Mouse (Mus musculus): Measurements from ENCODE around the gene Pea15a. TPM values are rescaled to one million over a fixed set of nuclear protein-coding genes. Genes with fewer than 3 reads are reported as not detected.

Pea15a gene
- polyA plus RNA-seq, 1 experiment from 2014 or later, result 488 TPM

- no peak for ATAC-seq (replicated peaks)
- Histone ChIP-seq H3K9me3 (no peaks in the 10 kb centered on the region), H3K27ac (replicated peaks) (no peak overlapping the region), H3K4me2 (replicated peaks) (no peak overlapping the region), H3K4me1 (no peaks in the 10 kb centered on the region), H3K27me3 (no peaks in the 10 kb centered on the region), H3K4me3 (no peak overlapping the region), H3K36me3 (peaks cover 72% of the 10 kb centered on the region), H3K9ac (replicated peaks) (no peak overlapping the region)
- 67% methylated on average over 4 of the region's 4 CpGs for WGBS
Observed at GRCm38 (mm10) chr1:172188891-172189290, 17.7 kb downstream of the Pea15a start.

DNA sequence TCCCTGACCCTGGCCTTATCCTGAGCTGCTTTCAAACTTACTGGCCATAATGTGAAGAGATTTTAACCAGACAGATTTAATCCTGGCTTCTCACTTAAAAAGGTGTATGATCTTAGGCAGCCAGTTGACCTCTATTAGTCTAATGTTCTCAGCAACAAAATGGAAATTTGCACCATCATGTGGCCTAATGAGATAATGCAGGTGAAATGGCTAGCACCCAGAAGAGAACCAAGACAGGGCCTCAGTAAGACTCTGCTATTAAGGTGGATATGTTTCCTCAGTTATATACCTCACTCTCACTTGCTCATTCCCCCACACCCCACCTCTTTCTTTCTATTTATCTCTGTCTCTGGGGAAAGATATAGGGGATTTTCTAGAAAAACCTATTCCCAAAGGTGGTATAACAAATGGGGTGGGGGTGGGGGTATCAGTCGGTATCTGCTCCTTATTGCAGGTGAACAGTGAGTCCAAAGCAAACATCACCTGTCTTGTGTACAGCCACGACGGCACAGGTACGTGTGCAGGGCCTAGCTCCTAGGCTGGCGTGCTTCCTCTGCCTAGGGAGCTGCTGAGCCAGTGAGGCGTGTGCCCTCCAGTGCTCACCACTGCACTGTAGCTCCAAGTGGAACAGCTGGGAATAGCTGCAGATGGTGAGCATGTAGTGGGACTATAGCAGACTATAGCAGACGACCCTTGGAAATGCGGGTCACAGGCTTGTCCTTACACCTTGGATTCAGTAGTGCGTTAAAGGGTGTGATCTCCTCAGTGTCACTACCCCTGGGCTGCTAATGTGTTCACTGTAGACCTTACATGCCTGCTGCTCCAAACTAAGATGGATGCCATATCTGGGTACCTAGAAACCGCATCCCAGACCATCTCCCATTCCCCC is 20.0 kb downstream of the Pea15a start:
- no peak overlapping the region for H3K9ac ChIP-seq (replicated peaks)
- no peak for ATAC-seq (replicated peaks)
- no peak overlapping the region for H3K27ac ChIP-seq (replicated peaks)
- H3K9me3 ChIP-seq, result no peaks in the 10 kb centered on the region
- peaks cover 66% of the 10 kb centered on the region for H3K36me3 ChIP-seq
- no peak overlapping the region for H3K4me3 ChIP-seq
- 94% methylated on average over 10 of the region's 10 CpGs for WGBS
- no peaks in the 10 kb centered on the region for H3K4me1 ChIP-seq
- H3K27me3 ChIP-seq, result no peaks in the 10 kb centered on the region
- no peak overlapping the region for H3K4me2 ChIP-seq (replicated peaks)

- no peak overlapping the region for H3K4me3 ChIP-seq
- H3K4me1 ChIP-seq, result no peaks in the 10 kb centered on the region
- H3K27ac ChIP-seq (replicated peaks), result no peak overlapping the region
- peaks cover 65% of the 10 kb centered on the region for H3K36me3 ChIP-seq
- H3K4me2 ChIP-seq (replicated peaks), result no peak overlapping the region
- H3K9me3 ChIP-seq, result no peaks in the 10 kb centered on the region
- no peaks in the 10 kb centered on the region for H3K27me3 ChIP-seq
- no peak overlapping the region for H3K9ac ChIP-seq (replicated peaks)
- no peak for ATAC-seq (replicated peaks)
Observed at GRCm38 (mm10) chr1:172183915-172184314, 22.7 kb downstream of the Pea15a start.

DNA sequence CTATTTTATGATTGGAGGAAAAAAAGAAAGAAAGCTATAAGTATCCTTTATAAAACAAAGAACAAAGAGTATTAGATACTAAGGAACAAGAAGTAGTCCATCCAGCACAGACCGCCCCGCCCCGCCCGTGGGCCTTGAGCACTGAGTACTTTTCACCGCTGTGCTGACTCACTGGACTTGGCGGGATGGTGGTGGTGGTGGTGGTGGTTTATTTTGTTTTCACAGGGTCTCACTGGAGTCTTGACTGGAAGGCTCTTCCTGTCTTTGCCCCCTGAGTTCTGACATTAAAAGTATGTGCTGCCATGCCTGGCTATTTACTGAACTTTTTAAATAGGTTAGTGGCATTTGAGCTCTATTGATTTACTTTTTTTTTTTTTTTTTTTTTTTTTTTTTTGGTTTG is 23.5 kb downstream of the Pea15a start:
- H3K9me3 ChIP-seq, result no peaks in the 10 kb centered on the region
- no peak overlapping the region for H3K9ac ChIP-seq (replicated peaks)
- H3K4me2 ChIP-seq (replicated peaks), result no peak overlapping the region
- no peaks in the 10 kb centered on the region for H3K27me3 ChIP-seq
- no peak overlapping the region for H3K4me3 ChIP-seq
- no peak for ATAC-seq (replicated peaks)
- H3K36me3 ChIP-seq, result peaks cover 60% of the 10 kb centered on the region
- H3K27ac ChIP-seq (replicated peaks), result no peak overlapping the region
- H3K4me1 ChIP-seq, result no peaks in the 10 kb centered on the region
- 95% methylated on average over 6 of the region's 6 CpGs for WGBS

GRCm38 (mm10) chr1:172181777-172182176 is 24.8 kb downstream of the Pea15a start:
- no peak for ATAC-seq (replicated peaks)
- Histone ChIP-seq H3K9ac (replicated peaks) (no peak overlapping the region), H3K36me3 (peaks cover 54% of the 10 kb centered on the region), H3K27ac (replicated peaks) (no peak overlapping the region), H3K4me2 (replicated peaks) (no peak overlapping the region), H3K27me3 (no peaks in the 10 kb centered on the region), H3K9me3 (no peaks in the 10 kb centered on the region), H3K4me3 (no peak overlapping the region), H3K4me1 (no peaks in the 10 kb centered on the region)
- 93% methylated on average over 3 of the region's 3 CpGs for WGBS

DNA sequence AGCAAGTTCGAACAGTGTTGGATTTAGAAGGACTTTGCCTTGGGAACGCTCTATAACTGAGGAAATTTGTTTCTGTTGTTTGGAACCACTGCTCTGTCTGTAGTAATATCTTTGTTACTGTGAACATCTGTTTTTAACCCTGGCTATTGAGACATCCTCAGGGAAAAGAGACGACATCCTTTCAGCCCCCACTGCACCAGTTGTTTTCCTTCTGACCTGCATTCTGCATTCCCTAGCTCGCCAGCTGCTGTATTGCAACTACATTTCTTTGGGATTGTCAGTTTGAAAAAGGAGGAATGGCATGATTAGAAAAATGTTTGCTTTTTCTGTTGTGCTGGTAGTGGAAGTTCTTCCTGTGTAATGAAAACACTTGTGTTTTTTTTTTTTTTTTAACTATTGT is 25.7 kb downstream of the Pea15a start:
- Histone ChIP-seq H3K36me3 (peaks cover 49% of the 10 kb centered on the region), H3K27ac (replicated peaks) (no peak overlapping the region), H3K4me1 (no peaks in the 10 kb centered on the region), H3K4me3 (no peak overlapping the region), H3K4me2 (replicated peaks) (no peak overlapping the region), H3K9me3 (no peaks in the 10 kb centered on the region), H3K9ac (replicated peaks) (no peak overlapping the region), H3K27me3 (no peaks in the 10 kb centered on the region)
- ATAC-seq (replicated peaks), result no peak
- 80% methylated on average over 4 of the region's 4 CpGs for WGBS

- no peak overlapping the region for H3K4me2 ChIP-seq (replicated peaks)
- no peak for ATAC-seq (replicated peaks)
- peaks cover 58% of the 10 kb centered on the region for H3K36me3 ChIP-seq
- WGBS, result 78% methylated on average over 7 of the region's 7 CpGs
- H3K27me3 ChIP-seq, result no peaks in the 10 kb centered on the region
- no peaks in the 10 kb centered on the region for H3K9me3 ChIP-seq
- H3K4me1 ChIP-seq, result no peaks in the 10 kb centered on the region
- H3K9ac ChIP-seq (replicated peaks), result no peak overlapping the region
- no peak overlapping the region for H3K27ac ChIP-seq (replicated peaks)
- no peak overlapping the region for H3K4me3 ChIP-seq
Observed at GRCm38 (mm10) chr1:172179102-172179501, 27.5 kb downstream of the Pea15a start.

GRCm38 (mm10) chr1:172177791-172178190 is 28.8 kb downstream of the Pea15a start:
- ATAC-seq (replicated peaks), result no peak
- Histone ChIP-seq H3K4me3 (no peak overlapping the region), H3K36me3 (peaks cover 68% of the 10 kb centered on the region), H3K27ac (replicated peaks) (no peak overlapping the region), H3K4me1 (peaks cover 3% of the 10 kb centered on the region; the same call in 1 of the 2 replicates), H3K27me3 (no peaks in the 10 kb centered on the region), H3K9ac (replicated peaks) (no peak overlapping the region), H3K9me3 (no peaks in the 10 kb centered on the region), H3K4me2 (replicated peaks) (no peak overlapping the region)
- 73% methylated on average over 7 of the region's 7 CpGs for WGBS

DNA sequence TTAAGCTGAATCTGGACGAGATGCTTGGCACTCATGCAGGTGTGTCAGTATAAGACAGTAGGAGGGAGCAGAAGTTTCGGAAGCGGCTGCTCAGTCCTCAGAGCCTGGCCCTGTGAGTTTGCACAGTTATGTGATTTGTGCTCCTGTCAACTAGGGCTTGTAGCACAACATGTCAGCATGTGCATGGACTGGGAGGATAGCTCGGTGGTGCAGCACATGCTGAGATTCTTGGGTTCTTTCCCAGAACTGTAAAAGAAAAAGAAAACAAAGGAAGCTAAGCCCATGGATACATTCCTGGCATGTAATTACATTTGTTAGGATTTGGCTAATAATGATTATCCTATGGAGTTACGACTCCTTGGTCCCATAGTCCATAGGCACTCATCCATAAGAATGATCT is 33.4 kb downstream of the Pea15a start:
- Histone ChIP-seq H3K9ac (replicated peaks) (no peak overlapping the region), H3K4me2 (replicated peaks) (no peak overlapping the region), H3K9me3 (no peaks in the 10 kb centered on the region), H3K4me3 (no peak overlapping the region), H3K36me3 (peaks cover 70% of the 10 kb centered on the region), H3K27me3 (no peaks in the 10 kb centered on the region), H3K27ac (replicated peaks) (0 out of 2 replicates have a peak overlapping the region, but pooled peaks have one; percentile 17), H3K4me1 (peaks cover 7% of the 10 kb centered on the region)
- no peak for ATAC-seq (replicated peaks)
- 41% methylated on average over 5 of the region's 5 CpGs for WGBS

DNA sequence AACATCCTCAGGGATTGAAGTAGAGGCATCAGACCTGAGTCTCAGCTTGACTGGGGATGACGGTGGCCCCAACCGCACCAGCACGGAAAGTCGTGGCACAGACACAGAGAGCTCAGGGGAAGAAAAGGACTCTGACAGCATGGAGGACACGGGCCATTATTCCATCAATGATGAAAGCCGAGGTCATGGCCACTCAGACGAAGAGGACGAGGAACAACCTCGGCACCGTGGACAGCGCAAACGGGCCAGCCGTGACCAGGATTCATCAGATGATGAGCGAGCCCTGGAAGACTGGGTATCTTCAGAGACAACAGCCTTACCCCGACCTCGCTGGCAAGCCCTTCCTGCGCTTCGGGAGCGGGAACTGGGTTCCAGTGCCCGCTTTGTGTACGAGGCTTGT is 34.2 kb downstream of the Pea15a start:
- H3K4me1 ChIP-seq, result peaks cover 7% of the 10 kb centered on the region
- no peak overlapping the region for H3K9ac ChIP-seq (replicated peaks)
- H3K27me3 ChIP-seq, result no peaks in the 10 kb centered on the region
- H3K27ac ChIP-seq (replicated peaks), result 0 out of 2 replicates have a peak overlapping the region, but pooled peaks have one; percentile 17
- no peaks in the 10 kb centered on the region for H3K9me3 ChIP-seq
- H3K36me3 ChIP-seq, result peaks cover 72% of the 10 kb centered on the region
- 93% methylated on average over 21 of the region's 21 CpGs for WGBS
- no peak overlapping the region for H3K4me3 ChIP-seq
- H3K4me2 ChIP-seq (replicated peaks), result no peak overlapping the region
- no peak for ATAC-seq (replicated peaks)

DNA sequence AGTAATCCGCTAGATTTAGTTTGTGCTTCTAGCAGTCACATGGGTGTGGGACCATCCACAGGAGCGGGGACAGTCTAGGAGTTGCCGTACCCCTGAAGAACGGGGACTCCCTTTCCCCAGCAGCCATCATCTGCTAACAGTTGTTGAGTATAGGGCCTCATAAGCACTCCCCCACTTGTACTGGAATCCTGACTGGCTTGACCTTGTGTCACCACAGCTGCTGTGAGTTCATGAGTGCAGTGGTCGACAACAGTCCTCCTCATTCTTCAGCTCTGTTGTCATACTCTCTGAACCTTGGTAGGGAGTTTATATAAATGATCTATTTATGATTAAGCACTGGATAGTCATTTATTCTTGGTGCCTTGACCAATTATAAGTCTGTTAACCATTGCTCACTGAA is 36.8 kb downstream of the Pea15a start:
- H3K36me3 ChIP-seq, result peaks cover 66% of the 10 kb centered on the region
- H3K27ac ChIP-seq (replicated peaks), result no peak overlapping the region
- no peak for ATAC-seq (replicated peaks)

DNA sequence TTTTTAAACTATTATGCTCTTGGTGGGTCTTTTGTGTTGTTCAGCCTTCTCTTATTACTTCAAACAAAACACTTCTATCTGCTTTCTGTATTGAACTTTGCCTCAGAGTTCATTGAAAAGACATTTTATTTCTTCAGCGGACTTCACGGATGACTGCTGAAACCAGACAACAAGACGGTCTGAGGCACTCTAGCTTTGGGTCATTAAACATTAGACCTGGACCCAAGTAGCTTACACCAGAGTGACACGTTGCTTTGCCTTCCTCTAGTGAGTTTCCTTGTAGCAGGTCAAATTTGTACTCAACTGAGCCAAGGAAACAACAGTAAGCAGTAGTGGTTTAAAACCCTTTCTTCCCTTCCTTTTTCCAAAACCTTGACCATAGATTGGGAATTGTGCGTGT is 38.7 kb downstream of the Pea15a start:
- H3K4me3 ChIP-seq, result no peak overlapping the region
- WGBS, result 65% methylated on average over 5 of the region's 5 CpGs
- no peaks in the 10 kb centered on the region for H3K27me3 ChIP-seq
- no peaks in the 10 kb centered on the region for H3K9me3 ChIP-seq
- no peak overlapping the region for H3K27ac ChIP-seq (replicated peaks)
- peaks cover 11% of the 10 kb centered on the region for H3K4me1 ChIP-seq
- ATAC-seq (replicated peaks), result no peak
- no peak overlapping the region for H3K9ac ChIP-seq (replicated peaks)
- H3K36me3 ChIP-seq, result peaks cover 48% of the 10 kb centered on the region
- no peak overlapping the region for H3K4me2 ChIP-seq (replicated peaks)

More for the DNA sequence above, 36.8 kb downstream of the Pea15a start:
- H3K9ac ChIP-seq (replicated peaks), result no peak overlapping the region
- no peak overlapping the region for H3K4me2 ChIP-seq (replicated peaks)
- 97% methylated on average over 5 of the region's 5 CpGs for WGBS
- H3K4me1 ChIP-seq, result peaks cover 13% of the 10 kb centered on the region
- no peaks in the 10 kb centered on the region for H3K27me3 ChIP-seq
- no peaks in the 10 kb centered on the region for H3K9me3 ChIP-seq
- no peak overlapping the region for H3K4me3 ChIP-seq

DNA sequence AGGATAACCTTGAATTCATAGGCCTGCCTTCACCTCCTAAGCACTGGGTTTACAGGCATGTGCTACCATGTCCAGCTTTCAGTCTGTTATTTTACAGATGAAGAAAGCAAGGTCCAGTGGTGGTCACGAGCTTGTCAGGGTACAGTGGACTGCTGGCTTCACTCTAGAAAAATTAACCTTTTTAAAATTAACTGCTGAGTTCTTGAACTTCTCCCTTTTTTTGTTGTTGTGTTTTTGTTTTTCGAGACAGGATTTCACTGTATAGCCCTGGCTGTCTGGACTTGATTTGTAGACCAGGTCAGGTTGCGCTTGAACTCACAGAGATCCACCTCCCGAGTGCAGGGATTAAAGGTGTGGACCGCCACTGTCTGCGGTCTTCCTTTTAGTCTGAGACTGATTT is 43.6 kb downstream of the Pea15a start:
- ATAC-seq (replicated peaks), result no peak
- Histone ChIP-seq H3K27me3 (no peaks in the 10 kb centered on the region), H3K9me3 (no peaks in the 10 kb centered on the region), H3K9ac (replicated peaks) (no peak overlapping the region), H3K36me3 (peaks cover 16% of the 10 kb centered on the region), H3K27ac (replicated peaks) (no peak overlapping the region), H3K4me1 (peaks cover 6% of the 10 kb centered on the region), H3K4me2 (replicated peaks) (no peak overlapping the region), H3K4me3 (no peak overlapping the region)
- 90% methylated on average over 6 of the region's 6 CpGs for WGBS
